Mouse (Mus musculus): ENCODE measurements at regions not wholly inside any gene's neighbourhood (a gene's known extent, or its start where the extent isn't known, plus 50 kb on each side); places are given as distances from the start of the nearest gene placed in this dataset.

DNA sequence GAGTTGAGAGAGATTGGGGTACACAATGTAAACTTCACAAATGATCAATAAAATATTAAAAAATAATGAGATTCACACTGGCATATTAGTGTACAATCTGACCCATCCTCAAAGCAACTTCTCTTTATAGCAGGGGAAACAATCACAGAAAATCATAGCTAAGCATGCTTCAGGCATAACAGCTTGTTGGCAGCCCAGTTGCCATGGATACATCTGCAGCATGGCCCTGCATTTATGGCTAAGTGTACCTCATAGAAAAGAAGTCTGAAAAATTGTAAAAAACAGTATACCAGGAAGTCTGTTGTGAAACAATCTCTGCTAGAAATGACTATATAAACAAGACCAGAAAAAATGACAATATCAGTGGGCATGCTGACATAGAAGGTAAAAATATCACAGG, 1747.9 kb upstream of the Nudt12 start:
- peak; percentile 3 to 29 for DNase-seq (ENCODE audit: low spot score in 2 of 2)

DNA sequence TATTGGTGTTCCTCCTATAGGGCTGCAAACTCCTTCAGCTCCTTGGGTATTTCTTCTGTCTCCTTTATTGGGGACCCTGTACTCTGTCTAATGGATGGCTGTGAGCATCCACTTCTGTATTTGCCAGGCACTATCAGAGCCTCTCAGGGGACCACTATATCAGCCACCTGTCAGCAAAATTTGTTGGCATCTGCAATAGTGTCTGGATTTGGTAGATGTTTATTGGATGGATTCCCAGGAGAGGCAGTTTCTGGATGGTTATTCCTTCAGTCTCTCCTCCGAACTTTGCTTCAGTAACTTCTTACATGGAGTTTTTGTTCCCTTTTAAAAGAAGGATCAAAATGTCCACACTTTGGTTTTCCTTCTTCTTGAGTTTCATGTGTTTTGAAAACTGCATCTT, 1729.7 kb upstream of the Nudt12 start:
- no peak overlapping the region for H3K27ac ChIP-seq
- no peak for TF ChIP-seq CTCF (conservative IDR thresholded peaks at IDR 0.05)
- no peak overlapping the region for H3K4me3 ChIP-seq
- DNase-seq (ENCODE audit: low spot score in 2 of 2): no peak

More for the DNA sequence above, 1747.9 kb upstream of the Nudt12 start:
- Histone ChIP-seq H3K27ac (no peak overlapping the region), H3K4me3 (no peak overlapping the region)
- TF ChIP-seq CTCF (conservative IDR thresholded peaks at IDR 0.05): no peak

DNA sequence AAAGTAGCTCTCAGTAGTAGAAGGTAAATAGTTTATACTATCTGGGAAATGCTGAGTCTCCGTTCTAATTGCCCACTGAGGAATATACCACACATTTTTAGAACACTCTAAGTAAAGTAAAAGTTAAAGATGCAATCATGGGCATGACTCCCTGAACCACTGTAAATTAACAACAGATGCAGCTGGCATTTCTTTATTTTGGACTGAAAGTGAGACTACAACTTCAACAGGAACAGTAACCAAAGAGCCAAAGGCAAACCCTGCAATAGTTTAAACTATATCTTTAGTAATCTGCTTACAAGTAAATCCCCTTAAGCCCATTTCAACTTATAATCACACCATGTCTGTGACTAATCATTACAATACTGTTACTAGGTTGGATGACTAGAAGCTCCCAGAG, 1725.0 kb upstream of the Nudt12 start:
- Histone ChIP-seq H3K27ac (no peak overlapping the region), H3K4me3 (no peak overlapping the region)
- DNase-seq (ENCODE audit: low spot score in 2 of 2): no peak
- TF ChIP-seq CTCF (conservative IDR thresholded peaks at IDR 0.05): no peak

DNA sequence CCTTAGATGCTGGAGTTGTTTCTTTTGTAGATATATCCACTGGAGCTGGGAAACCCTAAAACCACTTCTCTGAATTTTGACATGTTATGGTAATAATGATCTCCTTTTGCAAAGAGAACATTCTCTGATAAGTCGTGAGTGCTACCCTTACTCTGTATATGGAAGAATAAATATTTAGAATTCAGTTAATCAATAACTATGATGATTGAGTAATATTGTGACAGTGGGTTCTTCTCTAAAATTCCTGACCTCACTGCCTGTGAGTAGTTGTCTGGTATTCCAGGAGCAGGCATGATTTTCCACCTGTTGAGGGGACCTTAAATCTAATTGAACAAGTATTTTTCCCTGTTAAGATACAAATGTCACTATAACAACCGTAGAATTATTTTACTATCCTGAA, 1707.0 kb upstream of the Nudt12 start:
- H3K4me3 ChIP-seq: no peak overlapping the region
- no peak overlapping the region for H3K27ac ChIP-seq
- DNase-seq (ENCODE audit: low spot score in 2 of 2): no peak
- no peak for TF ChIP-seq CTCF (conservative IDR thresholded peaks at IDR 0.05)

DNA sequence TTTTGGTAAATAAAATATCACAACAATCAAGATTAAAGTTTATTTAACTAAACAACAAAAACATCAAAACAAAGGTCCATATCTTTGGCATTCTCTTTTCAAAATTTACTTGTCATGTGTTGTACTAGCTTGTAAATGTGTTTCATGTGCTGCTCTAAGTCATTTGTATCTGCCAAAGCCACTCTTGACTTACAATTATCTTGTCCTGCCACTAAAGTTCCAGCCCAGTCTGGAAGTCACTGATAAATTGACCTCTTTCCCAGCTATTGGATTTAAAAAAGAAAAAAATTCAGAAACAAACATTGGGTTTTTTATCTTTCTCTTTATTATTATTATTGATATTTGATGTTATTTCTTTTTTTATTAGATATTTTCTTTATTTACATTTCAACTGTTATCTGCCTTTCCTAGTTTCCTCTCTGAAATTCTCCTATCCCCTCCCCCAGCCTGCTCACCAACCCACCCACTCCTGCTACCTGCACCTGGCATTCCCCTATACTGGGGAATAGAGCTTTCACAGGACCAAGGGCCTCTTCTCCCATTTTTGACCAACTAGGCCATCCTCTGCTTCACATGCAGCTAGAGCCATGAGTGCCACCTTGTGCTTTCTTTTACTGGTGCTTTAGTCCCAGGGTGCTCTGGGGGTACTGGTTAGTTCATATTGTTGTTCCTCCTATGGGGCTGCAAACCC, 1704.9 kb upstream of the Nudt12 start:
- no peak for DNase-seq (ENCODE audit: low spot score in 2 of 2)
- no peak overlapping the region for H3K27ac ChIP-seq
- H3K4me3 ChIP-seq: no peak overlapping the region
- no peak for TF ChIP-seq CTCF (conservative IDR thresholded peaks at IDR 0.05)

DNA sequence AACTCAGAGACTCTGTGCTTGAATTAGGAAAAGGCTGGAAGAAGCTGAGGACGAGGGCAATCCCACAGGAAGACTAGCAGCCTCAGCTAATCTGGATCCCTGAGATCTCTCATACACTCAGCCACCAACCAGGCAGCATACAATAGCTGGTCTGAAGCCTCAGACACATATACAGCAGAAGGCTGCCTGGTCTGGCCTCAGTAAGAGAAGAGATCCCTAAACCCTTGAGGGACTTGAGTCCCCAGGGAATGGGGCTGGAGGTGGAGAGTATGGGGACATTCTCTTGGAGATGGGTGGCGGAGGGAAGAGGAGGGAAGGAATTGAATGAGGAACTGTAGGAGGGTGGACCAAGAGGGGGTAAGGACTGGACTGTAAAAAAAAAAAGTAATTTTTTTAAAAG, 1704.3 kb upstream of the Nudt12 start:
- Histone ChIP-seq H3K27ac (no peak overlapping the region), H3K4me3 (no peak overlapping the region)
- DNase-seq (ENCODE audit: low spot score in 2 of 2): no peak
- TF ChIP-seq CTCF (conservative IDR thresholded peaks at IDR 0.05): no peak
